Mouse (Mus musculus): ENCODE results near the gene Trim56.

Trim56 gene

GRCm38 (mm10) chr5:137078616-137079015 is 37.4 kb downstream of the Trim56 start:
- in situ Hi-C loops (cut with MboI; ENCODE audit: unreplicated experiment in 2 of 2), result no loop called here

GRCm38 (mm10) chr5:137078041-137078440 is 38.0 kb downstream of the Trim56 start:
- in situ Hi-C loops (cut with MboI; ENCODE audit: unreplicated experiment in 2 of 2), result no loop called here

- in situ Hi-C loops (cut with MboI; ENCODE audit: unreplicated experiment in 2 of 2), result no loop called here
Measured at GRCm38 (mm10) chr5:137077187-137077586, 38.8 kb downstream of the Trim56 start.

GRCm38 (mm10) chr5:137076191-137076930 is 39.6 kb downstream of the Trim56 start:
- in situ Hi-C loops (cut with MboI; ENCODE audit: unreplicated experiment in 2 of 2), result no loop called here

GRCm38 (mm10) chr5:137075726-137076125 is 40.3 kb downstream of the Trim56 start:
- in situ Hi-C loops (cut with MboI; ENCODE audit: unreplicated experiment in 2 of 2), result no loop called here

- in situ Hi-C loops (cut with MboI; ENCODE audit: unreplicated experiment in 2 of 2), result no loop called here
Measured at GRCm38 (mm10) chr5:137074191-137074651, 41.8 kb downstream of the Trim56 start.

- in situ Hi-C loops (cut with MboI; ENCODE audit: unreplicated experiment in 2 of 2), result no loop called here
Measured at GRCm38 (mm10) chr5:137073141-137073540, 42.9 kb downstream of the Trim56 start.

- in situ Hi-C loops (cut with MboI; ENCODE audit: unreplicated experiment in 2 of 2), result no loop called here
Measured at GRCm38 (mm10) chr5:137072079-137072960, 43.7 kb downstream of the Trim56 start, which contains the start of gene Serpine1. Serpine1 (minus strand) TSS chr5:137072268.

- in situ Hi-C loops (cut with MboI; ENCODE audit: unreplicated experiment in 2 of 2), result no loop called here
Measured at GRCm38 (mm10) chr5:137070881-137071605, 45.0 kb downstream of the Trim56 start.

GRCm38 (mm10) chr5:137068711-137069110 is 47.3 kb downstream of the Trim56 start:
- in situ Hi-C loops (cut with MboI; ENCODE audit: unreplicated experiment in 2 of 2), result loop anchor here in 1 of 2 experiments (5.0 kb wide), 1 partner anchor 34 kb away; no protein-coding TSS in a partner anchor

- in situ Hi-C loops (cut with MboI; ENCODE audit: unreplicated experiment in 2 of 2), result loop anchor here in 1 of 2 experiments (5.0 kb wide), 1 partner anchor 36 kb away; no protein-coding TSS in a partner anchor
Measured at GRCm38 (mm10) chr5:137065923-137066322, 50.1 kb downstream of the Trim56 start.

- in situ Hi-C loops (cut with MboI; ENCODE audit: unreplicated experiment in 2 of 2), result loop anchor here in 1 of 2 experiments (5.0 kb wide), 1 partner anchor 37 kb away; no protein-coding TSS in a partner anchor
Measured at GRCm38 (mm10) chr5:137065454-137065853, 50.6 kb downstream of the Trim56 start.

GRCm38 (mm10) chr5:137062601-137063000 is 53.4 kb downstream of the Trim56 start:
- in situ Hi-C loops (cut with MboI; ENCODE audit: unreplicated experiment in 2 of 2), result no loop called here

GRCm38 (mm10) chr5:137061809-137062481 is 54.1 kb downstream of the Trim56 start:
- in situ Hi-C loops (cut with MboI; ENCODE audit: unreplicated experiment in 2 of 2), result no loop called here
